Mouse (Mus musculus): ENCODE measurements around the gene Slc4a1.

- TF ChIP-seq POLR2A (IDR thresholded peaks at IDR 0.05; ENCODE audit: extremely low read depth, insufficient read depth, low read length) (no peak), CTCF (IDR thresholded peaks at IDR 0.05; ENCODE audit: low read depth, low read length) (no peak)
Observed at GRCm38 (mm10) chr11:102339195-102339594, 26.8 kb downstream of the Slc4a1 start.

Data from liver, adult 2 months (tissue).